Mouse (Mus musculus): ENCODE measurements at regions not wholly inside any gene's neighbourhood (a gene's known extent, or its start where the extent isn't known, plus 50 kb on each side); places are given as distances from the start of the nearest gene placed in this dataset.

DNA sequence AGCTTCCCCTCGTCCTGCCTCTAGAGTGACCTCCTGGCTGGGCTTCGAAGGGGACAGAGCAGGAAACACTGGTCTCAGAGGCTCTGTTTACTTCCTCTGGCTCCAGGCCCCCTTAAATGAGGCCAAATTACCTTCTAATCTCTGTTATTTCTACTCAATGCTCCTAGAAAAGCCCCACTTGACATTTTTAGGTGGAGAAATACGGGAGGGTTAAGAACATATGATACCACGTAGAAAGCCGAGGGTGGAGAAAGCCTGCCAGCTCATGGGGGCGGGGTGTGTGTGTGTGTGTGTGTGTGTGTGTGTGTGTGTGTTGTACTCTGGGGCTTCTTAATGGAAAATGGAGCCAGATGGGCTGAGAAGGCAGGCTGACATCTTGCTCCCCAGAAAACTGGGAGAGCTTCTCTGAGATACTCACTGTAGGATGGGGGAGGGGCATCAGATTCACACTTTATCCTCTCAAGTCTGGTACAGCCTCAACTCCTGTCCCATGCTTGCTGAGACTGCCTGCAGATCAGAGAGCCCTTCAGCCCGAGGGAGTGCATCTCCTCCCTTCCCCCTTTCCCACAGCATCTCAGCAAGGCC lies 273.5 kb downstream of the Matn1 start:
- Histone ChIP-seq H3K27ac (ENCODE audit: low read length) (no peak overlapping the region), H3K9me3 (replicated peaks; ENCODE audit: control insufficient read depth, low read length, poor library complexity, severe bottlenecking) (no peaks in the 10 kb centered on the region), H3K9ac (ENCODE audit: low read depth, low read length) (no peak overlapping the region), H3K4me2 (ENCODE audit: low read length) (no peak overlapping the region), H3K36me3 (ENCODE audit: control insufficient read depth, insufficient read depth, low read length) (no peaks in the 10 kb centered on the region), H3K4me3 (ENCODE audit: low read depth, low read length) (no peak overlapping the region), H3K4me1 (ENCODE audit: control insufficient read depth, insufficient read depth, low read length) (no peaks in the 10 kb centered on the region), H3K27me3 (ENCODE audit: control insufficient read depth, insufficient read depth, low read depth, low read length) (no peaks in the 10 kb centered on the region)
- WGBS = 66% methylated on average over 7 of the region's 7 CpGs
- ATAC-seq = no peak

DNA sequence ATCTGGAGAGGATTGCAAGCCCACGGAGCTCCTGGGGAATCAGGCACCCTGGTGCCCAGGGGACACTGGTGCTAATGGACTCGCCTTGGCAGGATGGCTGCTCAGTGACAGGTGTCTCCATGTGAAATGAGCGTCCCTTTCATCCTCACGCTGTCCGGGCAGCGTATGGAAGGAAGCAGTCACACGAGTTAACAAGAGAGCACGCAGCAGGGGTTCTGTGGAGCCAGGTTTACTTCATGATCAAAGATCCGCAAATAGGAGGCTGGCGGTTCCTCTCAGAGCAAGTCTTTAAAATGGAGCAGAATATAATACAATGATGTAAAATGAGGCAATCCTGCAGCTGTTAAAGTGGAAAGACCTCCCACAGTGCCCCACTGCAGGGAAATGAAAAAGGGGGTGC lies 276.8 kb downstream of the Matn1 start:
- Histone ChIP-seq H3K4me1 (ENCODE audit: control insufficient read depth, insufficient read depth, low read length) (no peaks in the 10 kb centered on the region), H3K36me3 (ENCODE audit: control insufficient read depth, insufficient read depth, low read length) (no peaks in the 10 kb centered on the region), H3K9me3 (replicated peaks; ENCODE audit: control insufficient read depth, low read length, poor library complexity, severe bottlenecking) (no peaks in the 10 kb centered on the region), H3K27ac (ENCODE audit: low read length) (no peak overlapping the region), H3K4me2 (ENCODE audit: low read length) (no peak overlapping the region), H3K9ac (ENCODE audit: low read depth, low read length) (no peak overlapping the region), H3K4me3 (ENCODE audit: low read depth, low read length) (no peak overlapping the region), H3K27me3 (ENCODE audit: control insufficient read depth, insufficient read depth, low read depth, low read length) (no peaks in the 10 kb centered on the region)
- WGBS = 47% methylated on average over 10 of the region's 10 CpGs
- ATAC-seq = no peak

DNA sequence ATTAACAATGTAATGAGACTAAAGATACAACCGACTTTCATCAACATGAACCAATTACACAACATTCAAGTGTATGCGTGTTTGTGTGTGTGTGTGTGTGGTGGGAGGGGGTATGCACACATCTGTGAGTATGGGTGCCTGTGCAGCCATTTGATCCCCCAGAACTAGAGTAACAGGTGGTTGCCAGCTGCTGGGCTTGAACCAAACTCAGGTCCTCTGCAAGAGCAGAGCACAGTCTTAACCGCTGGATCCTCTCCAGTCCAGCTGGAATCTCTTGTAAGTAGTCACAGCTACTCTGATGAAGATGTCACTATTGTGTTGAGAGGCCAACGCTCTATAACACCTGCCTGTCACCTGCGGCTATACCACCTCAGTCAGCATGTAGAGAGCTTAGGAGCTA lies 286.2 kb downstream of the Matn1 start:
- no peak overlapping the region for H3K4me2 ChIP-seq (ENCODE audit: low read length)
- H3K27ac ChIP-seq (ENCODE audit: low read length) = no peak overlapping the region
- ATAC-seq = no peak
- H3K36me3 ChIP-seq (ENCODE audit: control insufficient read depth, insufficient read depth, low read length) = no peaks in the 10 kb centered on the region
- H3K4me3 ChIP-seq (ENCODE audit: low read depth, low read length) = no peak overlapping the region
- H3K9me3 ChIP-seq (replicated peaks; ENCODE audit: control insufficient read depth, low read length, poor library complexity, severe bottlenecking) = no peaks in the 10 kb centered on the region
- peaks cover 4% of the 10 kb centered on the region; the same call in 1 of the 2 replicates for H3K4me1 ChIP-seq (ENCODE audit: control insufficient read depth, insufficient read depth, low read length)
- no peak overlapping the region for H3K9ac ChIP-seq (ENCODE audit: low read depth, low read length)
- H3K27me3 ChIP-seq (ENCODE audit: control insufficient read depth, insufficient read depth, low read depth, low read length) = no peaks in the 10 kb centered on the region
- WGBS = 94% methylated on average over 5 of the region's 5 CpGs

DNA sequence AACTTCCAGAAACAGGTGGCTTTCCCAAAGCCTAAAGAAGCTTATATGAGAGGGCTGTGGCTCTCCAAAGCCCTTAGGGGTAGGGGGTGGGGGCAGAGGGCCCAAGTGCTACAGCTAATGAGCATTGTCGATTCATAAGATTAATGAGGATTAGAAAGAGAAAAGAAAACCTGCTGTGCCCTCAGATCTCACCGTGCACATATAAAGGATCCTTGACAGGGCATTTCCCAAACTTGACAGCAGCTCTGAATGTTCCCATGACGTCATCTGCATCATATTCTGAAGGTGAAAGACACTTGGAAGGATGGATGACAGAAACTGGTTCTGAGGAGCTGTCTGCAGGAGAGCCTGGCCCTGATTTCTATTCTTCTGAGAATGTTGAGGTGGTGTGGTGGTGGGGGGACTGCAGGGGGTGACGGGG lies 292.4 kb downstream of the Matn1 start:
- no peaks in the 10 kb centered on the region for H3K27me3 ChIP-seq (ENCODE audit: control insufficient read depth, insufficient read depth, low read depth, low read length)
- no peaks in the 10 kb centered on the region for H3K9me3 ChIP-seq (replicated peaks; ENCODE audit: control insufficient read depth, low read length, poor library complexity, severe bottlenecking)
- no peak overlapping the region for H3K4me2 ChIP-seq (ENCODE audit: low read length)
- H3K4me3 ChIP-seq (ENCODE audit: low read depth, low read length) = no peak overlapping the region
- no peak overlapping the region for H3K27ac ChIP-seq (ENCODE audit: low read length)
- H3K4me1 ChIP-seq (ENCODE audit: control insufficient read depth, insufficient read depth, low read length) = peaks cover 11% of the 10 kb centered on the region; the same call in 1 of the 2 replicates
- 10% methylated on average over 4 of the region's 4 CpGs for WGBS
- H3K36me3 ChIP-seq (ENCODE audit: control insufficient read depth, insufficient read depth, low read length) = no peaks in the 10 kb centered on the region
- no peak overlapping the region for H3K9ac ChIP-seq (ENCODE audit: low read depth, low read length)
- no peak for ATAC-seq

DNA sequence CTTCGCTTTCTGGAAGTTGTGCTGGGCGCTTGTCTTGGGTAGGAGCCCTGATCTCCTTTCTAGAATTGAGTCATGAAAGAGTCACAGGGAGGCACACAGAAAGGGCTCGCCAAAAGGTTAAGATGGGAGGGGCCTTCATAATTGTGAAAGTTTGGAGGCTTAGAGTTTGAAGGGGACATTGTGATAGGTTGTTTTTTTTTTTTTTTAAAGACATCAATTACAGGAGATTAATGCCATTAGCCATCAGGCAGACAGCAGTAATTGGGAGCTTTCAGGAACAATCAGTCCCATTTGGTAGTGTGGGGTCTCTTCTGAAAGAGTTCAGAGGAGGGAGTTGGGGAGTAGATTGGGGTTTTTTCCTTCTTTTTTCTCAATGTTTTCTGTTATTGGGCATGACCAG lies 294.4 kb downstream of the Matn1 start:
- H3K4me3 ChIP-seq (ENCODE audit: low read depth, low read length) = no peak overlapping the region
- no peak overlapping the region for H3K4me2 ChIP-seq (ENCODE audit: low read length)
- WGBS = 66% methylated on average over 3 of the region's 3 CpGs
- no peaks in the 10 kb centered on the region for H3K36me3 ChIP-seq (ENCODE audit: control insufficient read depth, insufficient read depth, low read length)
- no peak overlapping the region for H3K9ac ChIP-seq (ENCODE audit: low read depth, low read length)
- no peaks in the 10 kb centered on the region for H3K9me3 ChIP-seq (replicated peaks; ENCODE audit: control insufficient read depth, low read length, poor library complexity, severe bottlenecking)
- H3K27me3 ChIP-seq (ENCODE audit: control insufficient read depth, insufficient read depth, low read depth, low read length) = no peaks in the 10 kb centered on the region
- no peak for ATAC-seq
- H3K4me1 ChIP-seq (ENCODE audit: control insufficient read depth, insufficient read depth, low read length) = peaks cover 14% of the 10 kb centered on the region
- H3K27ac ChIP-seq (ENCODE audit: low read length) = no peak overlapping the region

DNA sequence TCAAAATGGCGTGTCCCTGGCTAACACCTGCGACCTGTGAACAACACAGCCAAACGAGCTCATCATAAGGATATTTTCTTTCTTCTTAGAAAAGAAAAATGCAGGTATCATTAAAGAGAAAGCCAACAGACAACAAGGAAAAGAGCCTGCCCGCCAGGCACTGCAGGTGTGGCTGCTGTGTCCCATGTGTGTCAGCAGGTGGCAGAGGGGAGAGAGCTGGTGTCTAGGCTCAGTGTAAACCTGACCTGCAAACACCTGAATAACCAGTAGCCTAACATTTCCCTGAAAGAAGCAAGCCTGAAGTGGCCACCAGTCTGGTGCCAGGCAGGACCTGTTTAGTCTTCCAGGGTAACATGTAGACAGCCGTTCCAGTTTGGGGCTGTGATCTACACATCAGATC lies 294.9 kb downstream of the Matn1 start:
- no peak overlapping the region for H3K27ac ChIP-seq (ENCODE audit: low read length)
- ATAC-seq = no peak

DNA sequence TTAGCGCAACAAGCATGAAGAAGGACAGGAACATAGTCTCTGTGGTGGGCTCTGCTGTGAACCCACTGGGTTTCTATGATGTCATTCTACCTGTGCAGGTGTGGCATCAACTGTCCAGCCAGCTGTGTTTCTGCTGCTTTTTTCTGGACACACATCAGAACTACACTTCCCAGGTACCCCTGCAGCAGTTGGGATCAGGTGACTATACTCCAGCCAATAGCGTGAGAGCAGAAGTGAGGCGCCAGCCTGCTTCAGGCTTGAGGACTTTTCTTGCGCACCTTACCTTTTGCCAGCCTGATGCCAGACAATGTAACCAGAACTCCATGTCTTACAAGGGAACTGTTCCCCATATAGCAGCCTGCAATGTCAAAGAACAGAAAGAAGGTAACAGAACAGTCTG lies 296.3 kb downstream of the Matn1 start:
- Histone ChIP-seq H3K4me3 (ENCODE audit: low read depth, low read length) (no peak overlapping the region), H3K9me3 (replicated peaks; ENCODE audit: control insufficient read depth, low read length, poor library complexity, severe bottlenecking) (no peaks in the 10 kb centered on the region), H3K4me1 (ENCODE audit: control insufficient read depth, insufficient read depth, low read length) (peaks cover 23% of the 10 kb centered on the region), H3K27me3 (ENCODE audit: control insufficient read depth, insufficient read depth, low read depth, low read length) (no peaks in the 10 kb centered on the region), H3K36me3 (ENCODE audit: control insufficient read depth, insufficient read depth, low read length) (no peaks in the 10 kb centered on the region), H3K9ac (ENCODE audit: low read depth, low read length) (no peak overlapping the region), H3K4me2 (ENCODE audit: low read length) (no peak overlapping the region), H3K27ac (ENCODE audit: low read length) (no peak overlapping the region)
- 83% methylated on average over 4 of the region's 4 CpGs for WGBS
- no peak for ATAC-seq

More for the DNA sequence above, 294.9 kb downstream of the Matn1 start:
- Histone ChIP-seq H3K9me3 (replicated peaks; ENCODE audit: control insufficient read depth, low read length, poor library complexity, severe bottlenecking) (no peaks in the 10 kb centered on the region), H3K9ac (ENCODE audit: low read depth, low read length) (no peak overlapping the region), H3K4me3 (ENCODE audit: low read depth, low read length) (no peak overlapping the region), H3K4me1 (ENCODE audit: control insufficient read depth, insufficient read depth, low read length) (peaks cover 16% of the 10 kb centered on the region), H3K36me3 (ENCODE audit: control insufficient read depth, insufficient read depth, low read length) (no peaks in the 10 kb centered on the region), H3K27me3 (ENCODE audit: control insufficient read depth, insufficient read depth, low read depth, low read length) (no peaks in the 10 kb centered on the region), H3K4me2 (ENCODE audit: low read length) (no peak overlapping the region)
- 83% methylated on average over 5 of the region's 5 CpGs for WGBS

DNA sequence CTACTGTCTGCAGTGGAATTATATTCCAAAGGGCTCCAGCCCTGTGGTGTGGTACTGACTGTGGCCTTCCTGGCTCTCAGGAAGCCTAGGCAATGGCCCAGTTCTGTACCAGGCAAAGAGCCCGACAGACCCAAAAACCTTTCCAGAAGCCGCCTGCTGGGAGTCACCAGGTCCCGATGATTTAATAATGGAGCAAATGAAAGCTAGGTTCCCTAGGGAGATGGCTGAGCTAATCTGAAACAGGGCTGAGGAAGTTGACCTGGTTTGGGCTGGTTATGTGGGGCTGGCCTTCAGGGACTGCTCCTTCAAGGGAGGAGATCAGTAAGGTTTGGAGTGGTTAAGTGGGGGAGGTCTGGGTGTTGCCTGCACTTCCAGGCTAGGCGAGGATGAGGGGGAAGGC lies 298.1 kb downstream of the Matn1 start:
- H3K4me1 ChIP-seq (ENCODE audit: control insufficient read depth, insufficient read depth, low read length) = peaks cover 17% of the 10 kb centered on the region
- no peaks in the 10 kb centered on the region for H3K9me3 ChIP-seq (replicated peaks; ENCODE audit: control insufficient read depth, low read length, poor library complexity, severe bottlenecking)
- H3K27ac ChIP-seq (ENCODE audit: low read length) = no peak overlapping the region
- 65% methylated on average over 4 of the region's 4 CpGs for WGBS
- H3K4me2 ChIP-seq (ENCODE audit: low read length) = no peak overlapping the region
- ATAC-seq = no peak
- no peak overlapping the region for H3K9ac ChIP-seq (ENCODE audit: low read depth, low read length)
- no peaks in the 10 kb centered on the region for H3K36me3 ChIP-seq (ENCODE audit: control insufficient read depth, insufficient read depth, low read length)
- no peaks in the 10 kb centered on the region for H3K27me3 ChIP-seq (ENCODE audit: control insufficient read depth, insufficient read depth, low read depth, low read length)
- H3K4me3 ChIP-seq (ENCODE audit: low read depth, low read length) = no peak overlapping the region

DNA sequence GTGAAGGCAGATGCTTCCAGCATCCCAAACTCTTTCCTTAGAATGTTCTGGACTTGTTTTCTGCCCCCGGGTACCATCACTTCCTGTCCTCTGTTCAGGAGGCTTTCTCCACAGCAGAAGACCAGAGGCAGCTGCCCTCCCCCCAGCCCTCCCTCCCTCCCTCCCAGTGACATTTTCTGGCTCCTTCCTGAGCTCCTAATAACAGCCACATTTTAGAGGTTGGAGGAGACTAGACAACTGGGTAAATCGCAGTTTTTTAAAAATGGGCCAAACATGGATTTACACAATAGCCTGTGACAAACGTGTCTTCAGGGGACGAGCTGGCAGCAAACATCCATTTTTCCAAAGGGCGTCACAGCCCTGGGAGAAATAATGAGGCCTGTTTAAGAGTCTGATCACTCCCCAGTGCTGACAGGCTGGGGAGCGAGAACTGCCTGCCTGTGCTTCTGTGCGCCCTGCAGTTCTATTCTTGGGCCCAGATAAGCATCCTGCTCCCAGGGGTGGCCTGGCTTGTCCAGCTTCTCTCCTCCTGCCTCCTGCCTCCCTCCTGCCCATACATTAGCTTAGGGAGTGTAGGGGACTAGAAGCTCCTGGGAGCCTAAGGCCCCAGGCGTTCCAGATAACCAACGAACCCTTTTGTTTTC lies 299.7 kb downstream of the Matn1 start:
- Histone ChIP-seq H3K27me3 (ENCODE audit: control insufficient read depth, insufficient read depth, low read depth, low read length) (no peaks in the 10 kb centered on the region), H3K4me2 (ENCODE audit: low read length) (no peak overlapping the region), H3K4me3 (ENCODE audit: low read depth, low read length) (no peak overlapping the region), H3K27ac (ENCODE audit: low read length) (peak overlapping the region; percentile 75), H3K9me3 (replicated peaks; ENCODE audit: control insufficient read depth, low read length, poor library complexity, severe bottlenecking) (no peaks in the 10 kb centered on the region), H3K9ac (ENCODE audit: low read depth, low read length) (peak overlapping the region; percentile 53; the same call in 1 of the 2 replicates), H3K36me3 (ENCODE audit: control insufficient read depth, insufficient read depth, low read length) (no peaks in the 10 kb centered on the region), H3K4me1 (ENCODE audit: control insufficient read depth, insufficient read depth, low read length) (peaks cover 16% of the 10 kb centered on the region)
- ATAC-seq = peak; percentile 76
- WGBS = 11% methylated on average over 9 of the region's 9 CpGs
